ENCODE assay signal across 8 mouse cellular contexts in the genomic region with DNA sequence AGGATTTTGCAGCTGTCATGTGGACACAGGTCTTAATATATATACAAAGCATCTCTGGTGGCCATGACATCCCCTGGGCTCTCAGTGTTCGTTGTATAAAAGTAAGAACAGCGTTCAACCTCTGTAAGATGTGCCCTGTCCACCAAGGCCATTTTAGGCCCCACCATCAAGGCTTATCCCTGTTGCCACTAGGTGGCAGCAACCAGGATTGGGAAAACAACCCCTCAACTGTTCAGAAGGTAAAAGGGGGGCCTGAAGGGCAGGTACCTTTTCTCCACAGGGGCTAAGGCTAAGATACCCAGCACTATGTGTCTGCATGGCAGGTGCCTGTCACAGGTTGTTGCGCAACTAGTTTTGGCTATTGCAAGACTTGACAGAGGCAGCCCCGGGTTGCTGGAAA.
DNase-seq lines count a peak whose midpoint lies in the region; ATAC-seq and TF ChIP-seq lines count a peak whose summit lies in the region.
"Had no signal": no experiment of that assay in that cellular context is flagged by ENCODE, and none has a peak within 500 bp of the region (broad histone marks: within the 10 kb centered on the region; RNA-seq: fewer than 3 reads in every experiment).

No protein-coding gene starts in this region.

- dilution Hi-C loops in CH12.LX (cut with MboI; ENCODE audit: extremely low pct_ligation_motif_present, extremely low pct_unique_long_range_greater_than_20kb, low sequenced_read_pairs): no loop called here

- no peaks in the 10 kb centered on the region for H3K36me3 ChIP-seq in CH12.LX (replicated peaks in 1 of 2; ENCODE audit: control insufficient read depth in 1 of 2, insufficient read depth in 1 of 2, low read length in 1 of 2)
- H3K36me3 ChIP-seq: limb, embryonic 13.5 days had no signal

- peak; percentile 83 for TF ChIP-seq CTCF in layer of hippocampus, adult 2 months (conservative IDR thresholded peaks at IDR 0.05)
- TF ChIP-seq CTCF in CH12.LX (conservative IDR thresholded peaks at IDR 0.05 in 1 of 2, IDR thresholded peaks at IDR 0.05 in 1 of 2; ENCODE audit: low read depth in 2 of 2, low read length in 2 of 2): peak; percentile 43 to 54; a peak in 3 of 4 replicates

- H3K79me2 ChIP-seq in CH12.LX (replicated peaks; ENCODE audit: control insufficient read depth, extremely low read depth, insufficient read depth, poor library complexity, severe bottlenecking): no peaks in the 10 kb centered on the region

- in situ Hi-C loops in CH12.LX (cut with MboI; ENCODE audit: low pct_ligation_motif_present, low pct_unique_long_range_greater_than_20kb, low sequenced_read_pairs): loop anchor here (25.0 kb wide), 1 partner anchor 617 kb away; a partner anchor contains a TSS

- H3K9ac ChIP-seq in CH12.LX (ENCODE audit: insufficient read depth, low read depth): no peak overlapping the region
- H3K9ac ChIP-seq: limb, embryonic 13.5 days had no signal

- H3K27me3 ChIP-seq in CH12.LX (replicated peaks): peaks cover 4% of the 10 kb centered on the region

- DNase-seq in layer of hippocampus, adult 2 months (ENCODE audit: low spot score in 2 of 2): peak in 1 of 2 experiments; percentile 25
- DNase-seq in layer of hippocampus, postnatal 14 days (ENCODE audit: low spot score in 2 of 2): no peak
- DNase-seq in CH12.LX (ENCODE audit: extremely low read depth) (peak; percentile 12), R1 (ENCODE audit: low read depth, low spot score) (peak; percentile 18)
- peak; percentile 14 for DNase-seq in forelimb bud, embryonic 11.5 days (ENCODE audit: low read depth, low spot score)

- no peak for TF ChIP-seq EP300 in CH12.LX (IDR thresholded peaks at IDR 0.05; ENCODE audit: low read length)

- peak; percentile 59 for ATAC-seq in megakaryocyte, adult 5-6 weeks (ENCODE audit: poor library complexity, severe bottlenecking)
- no peak for ATAC-seq in frontal cortex, adult (ENCODE audit: low TSS enrichment)

- H3K4me1 ChIP-seq in CH12.LX (ENCODE audit: control insufficient read depth in 1 of 2, insufficient read depth in 2 of 2): no peaks in the 10 kb centered on the region

- no peak overlapping the region for H3K27ac ChIP-seq in layer of hippocampus, adult 2 months
- H3K27ac ChIP-seq in CH12.LX (ENCODE audit: insufficient read depth, low read depth): no peak overlapping the region
- H3K27ac ChIP-seq: limb, embryonic 13.5 days had no signal

- TF ChIP-seq RAD21 in CH12.LX (IDR thresholded peaks at IDR 0.05; ENCODE audit: low read depth, low read length): no peak; the same call in 1 of the 2 replicates

- H3K4me2 ChIP-seq in CH12.LX (ENCODE audit: insufficient read depth, low read depth, poor library complexity, severe bottlenecking): no peak overlapping the region
- H3K4me2 ChIP-seq: limb, embryonic 13.5 days had no signal

- no peak overlapping the region for H3K4me3 ChIP-seq in layer of hippocampus, adult 2 months
- no peak overlapping the region for H3K4me3 ChIP-seq in CH12.LX (replicated peaks in 1 of 3; ENCODE audit: low read depth in 2 of 3, low read length in 2 of 3, poor library complexity in 1 of 3)
- H3K4me3 ChIP-seq: limb, embryonic 13.5 days had no signal

- H3K9me3 ChIP-seq in CH12.LX (replicated peaks; ENCODE audit: low read length): no peaks in the 10 kb centered on the region
- H3K9me3 ChIP-seq: limb, embryonic 13.5 days had no signal

- no peak for TF ChIP-seq POLR2A in CH12.LX (IDR thresholded peaks at IDR 0.05; ENCODE audit: low read depth, low read length)

TF ChIP-seq in CH12.LX, 34 proteins besides CTCF, POLR2A, EP300 and RAD21:
- TF ChIP-seq ZNF384 (IDR thresholded peaks at IDR 0.05; ENCODE audit: low read depth, low read length) (no peak), SMC3 (IDR thresholded peaks at IDR 0.05; ENCODE audit: low read depth, low read length) (peak; percentile 26)

Comparison
In these comparisons a context has a peak if more than half of its experiments do, and no peak if none do; other contexts are left out.
1. DNase-seq: peak in CH12.LX (single experiment), R1 (single experiment) and forelimb bud, embryonic 11.5 days (single experiment); none in layer of hippocampus, postnatal 14 days (0 of 2).